Mouse (Mus musculus): ENCODE measurements around the gene Fance. TPM values are rescaled to one million over a fixed set of nuclear protein-coding genes. Genes with fewer than 3 reads are reported as not detected.

Gene Fance
- polyA plus RNA-seq, 1 experiment from 2014 or later, result 33.7 TPM

GRCm38 (mm10) chr17:28344050-28344607, 30.8 kb downstream of the Fance start:
- H3K9me3 ChIP-seq (replicated peaks), result no peaks in the 10 kb centered on the region
- H3K4me2 ChIP-seq, result peak overlapping the region; percentile 52; the same call in 1 of the 2 replicates
- peak overlapping the region; percentile 95; the same call in 1 of the 2 replicates for H3K27ac ChIP-seq
- ATAC-seq (replicated peaks; ENCODE audit: low FRiP score), result no peak
- no peak overlapping the region for H3K9ac ChIP-seq
- H3K4me3 ChIP-seq (replicated peaks), result no peak overlapping the region
- WGBS, result 24% methylated on average over 4 of the region's 4 CpGs
- peaks cover 15% of the 10 kb centered on the region for H3K36me3 ChIP-seq
- peaks cover 95% of the 10 kb centered on the region for H3K4me1 ChIP-seq
- no peaks in the 10 kb centered on the region for H3K27me3 ChIP-seq

GRCm38 (mm10) chr17:28344670-28345069, 31.4 kb downstream of the Fance start:
- H3K9me3 ChIP-seq (replicated peaks), result no peaks in the 10 kb centered on the region
- 57% methylated on average over 3 of the region's 3 CpGs for WGBS
- H3K9ac ChIP-seq, result no peak overlapping the region
- peaks cover 10% of the 10 kb centered on the region for H3K36me3 ChIP-seq
- ATAC-seq (replicated peaks; ENCODE audit: low FRiP score), result no peak
- 0 out of 2 replicates have a peak overlapping the region, but pooled peaks have one; percentile 23 for H3K4me3 ChIP-seq (replicated peaks)
- H3K4me1 ChIP-seq, result peaks cover 96% of the 10 kb centered on the region
- H3K27me3 ChIP-seq, result no peaks in the 10 kb centered on the region
- H3K27ac ChIP-seq, result peak overlapping the region; percentile 95
- H3K4me2 ChIP-seq, result peak overlapping the region; percentile 52

- Histone ChIP-seq H3K36me3 (peaks cover 4% of the 10 kb centered on the region), H3K4me1 (peaks cover 93% of the 10 kb centered on the region), H3K27ac (peak overlapping the region; percentile 95), H3K9ac (no peak overlapping the region; the same call in 1 of the 2 replicates), H3K27me3 (no peaks in the 10 kb centered on the region), H3K4me2 (peak overlapping the region; percentile 52), H3K4me3 (replicated peaks) (peak overlapping the region; percentile 23), H3K9me3 (replicated peaks) (no peaks in the 10 kb centered on the region)
- ATAC-seq (replicated peaks; ENCODE audit: low FRiP score), result no peak
- 14% methylated on average over 7 of the region's 8 CpGs for WGBS
These were observed 32.0 kb downstream of the Fance start for GRCm38 (mm10) chr17:28345271-28345721.

- no peak; the same call in 1 of the 2 replicates for ATAC-seq (replicated peaks; ENCODE audit: low FRiP score)
- Histone ChIP-seq H3K9ac (peak overlapping the region; percentile 18; the same call in 1 of the 2 replicates), H3K9me3 (replicated peaks) (no peaks in the 10 kb centered on the region), H3K4me3 (replicated peaks) (peak overlapping the region; percentile 23), H3K36me3 (no peaks in the 10 kb centered on the region), H3K4me2 (peak overlapping the region; percentile 52), H3K4me1 (peaks cover 88% of the 10 kb centered on the region), H3K27me3 (no peaks in the 10 kb centered on the region), H3K27ac (peak overlapping the region; percentile 95)
- WGBS, result 9% methylated on average over 10 of the region's 10 CpGs
These were observed 32.6 kb downstream of the Fance start for GRCm38 (mm10) chr17:28345882-28346281.

GRCm38 (mm10) chr17:28347327-28347726, 34.0 kb downstream of the Fance start:
- H3K27ac ChIP-seq, result no peak overlapping the region
- H3K9me3 ChIP-seq (replicated peaks), result no peaks in the 10 kb centered on the region
- no peaks in the 10 kb centered on the region for H3K27me3 ChIP-seq
- 65% methylated on average over 10 of the region's 10 CpGs for WGBS
- no peak overlapping the region for H3K4me2 ChIP-seq
- H3K4me1 ChIP-seq, result peaks cover 89% of the 10 kb centered on the region
- no peak for ATAC-seq (replicated peaks; ENCODE audit: low FRiP score)
- H3K36me3 ChIP-seq, result no peaks in the 10 kb centered on the region
- H3K9ac ChIP-seq, result no peak overlapping the region; the same call in 1 of the 2 replicates
- H3K4me3 ChIP-seq (replicated peaks), result no peak overlapping the region

- ATAC-seq (replicated peaks; ENCODE audit: low FRiP score), result no peak
- 45% methylated on average over 6 of the region's 6 CpGs for WGBS
These were observed 34.9 kb downstream of the Fance start for GRCm38 (mm10) chr17:28348211-28348610.

GRCm38 (mm10) chr17:28349264-28349880, 36.1 kb downstream of the Fance start:
- H3K9me3 ChIP-seq (replicated peaks), result no peaks in the 10 kb centered on the region
- H3K4me1 ChIP-seq, result peaks cover 71% of the 10 kb centered on the region
- ATAC-seq (replicated peaks; ENCODE audit: low FRiP score), result no peak
- 0 out of 2 replicates have a peak, but pooled peaks cover 7% of the 10 kb centered on the region for H3K27me3 ChIP-seq
- H3K4me2 ChIP-seq, result peak overlapping the region; percentile 93
- WGBS, result 11% methylated on average over 13 of the region's 13 CpGs
- peak overlapping the region; percentile 99 for H3K27ac ChIP-seq
- H3K36me3 ChIP-seq, result no peaks in the 10 kb centered on the region
- peak overlapping the region; percentile 92 for H3K9ac ChIP-seq
- H3K4me3 ChIP-seq (replicated peaks), result peak overlapping the region; percentile 85

More at GRCm38 (mm10) chr17:28348211-28348610, 34.9 kb downstream of the Fance start:
- H3K27me3 ChIP-seq, result 0 out of 2 replicates have a peak, but pooled peaks cover 4% of the 10 kb centered on the region
- H3K27ac ChIP-seq, result peak overlapping the region; percentile 42; the same call in 1 of the 2 replicates
- no peaks in the 10 kb centered on the region for H3K36me3 ChIP-seq
- H3K4me1 ChIP-seq, result peaks cover 81% of the 10 kb centered on the region
- H3K4me2 ChIP-seq, result peak overlapping the region; percentile 93
- peak overlapping the region; percentile 85 for H3K4me3 ChIP-seq (replicated peaks)
- H3K9me3 ChIP-seq (replicated peaks), result no peaks in the 10 kb centered on the region
- H3K9ac ChIP-seq, result peak overlapping the region; percentile 92

GRCm38 (mm10) chr17:28349901-28350465, 36.7 kb downstream of the Fance start:
- Histone ChIP-seq H3K27ac (peak overlapping the region; percentile 99), H3K27me3 (0 out of 2 replicates have a peak, but pooled peaks cover 7% of the 10 kb centered on the region), H3K9me3 (replicated peaks) (no peaks in the 10 kb centered on the region), H3K9ac (peak overlapping the region; percentile 92), H3K4me1 (peaks cover 65% of the 10 kb centered on the region), H3K4me2 (peak overlapping the region; percentile 93), H3K36me3 (no peaks in the 10 kb centered on the region), H3K4me3 (replicated peaks) (peak overlapping the region; percentile 85)
- WGBS, result under 1% methylated on average over 54 of the region's 54 CpGs
- ATAC-seq (replicated peaks; ENCODE audit: low FRiP score), result peak; percentile 35

- no peaks in the 10 kb centered on the region for H3K36me3 ChIP-seq
- 0 out of 2 replicates have a peak, but pooled peaks cover 7% of the 10 kb centered on the region for H3K27me3 ChIP-seq
- ATAC-seq (replicated peaks; ENCODE audit: low FRiP score), result peak; percentile 84
- H3K4me2 ChIP-seq, result peak within 1 kb of the TSS; percentile 93
- H3K27ac ChIP-seq, result peak within 1 kb of the TSS; percentile 99
- no peaks in the 10 kb centered on the region for H3K9me3 ChIP-seq (replicated peaks)
- peak within 1 kb of the TSS; percentile 85 for H3K4me3 ChIP-seq (replicated peaks)
- WGBS, result under 1% methylated on average over 63 of the region's 73 CpGs
- peaks cover 57% of the 10 kb centered on the region for H3K4me1 ChIP-seq
- peak within 1 kb of the TSS; percentile 92 for H3K9ac ChIP-seq
These were observed 37.4 kb downstream of the Fance start, which contains the start of gene Tead3 for GRCm38 (mm10) chr17:28350466-28351352. TSS of gene Tead3 (minus strand) at chr17:28350817.

- Histone ChIP-seq H3K9ac (peak overlapping the region; percentile 92), H3K4me3 (replicated peaks) (peak overlapping the region; percentile 85), H3K9me3 (replicated peaks) (no peaks in the 10 kb centered on the region), H3K27me3 (0 out of 2 replicates have a peak, but pooled peaks cover 7% of the 10 kb centered on the region), H3K36me3 (no peaks in the 10 kb centered on the region), H3K27ac (peak overlapping the region; percentile 99), H3K4me1 (peaks cover 50% of the 10 kb centered on the region), H3K4me2 (peak overlapping the region; percentile 93)
- ATAC-seq (replicated peaks; ENCODE audit: low FRiP score), result peak; percentile 3; the same call in 1 of the 2 replicates
- 1% methylated on average over 29 of the region's 29 CpGs for WGBS
These were observed 38.1 kb downstream of the Fance start for GRCm38 (mm10) chr17:28351353-28351890.

- 0 out of 2 replicates have a peak, but pooled peaks cover 7% of the 10 kb centered on the region for H3K27me3 ChIP-seq
- H3K4me1 ChIP-seq, result peaks cover 44% of the 10 kb centered on the region
- ATAC-seq (replicated peaks; ENCODE audit: low FRiP score), result no peak
- H3K9me3 ChIP-seq (replicated peaks), result no peaks in the 10 kb centered on the region
- H3K4me3 ChIP-seq (replicated peaks), result peak overlapping the region; percentile 85
- H3K4me2 ChIP-seq, result peak overlapping the region; percentile 93
- no peaks in the 10 kb centered on the region for H3K36me3 ChIP-seq
- peak overlapping the region; percentile 99 for H3K27ac ChIP-seq
- H3K9ac ChIP-seq, result no peak overlapping the region
- WGBS, result 14% methylated on average over 11 of the region's 11 CpGs
These were observed 38.7 kb downstream of the Fance start for GRCm38 (mm10) chr17:28352018-28352417.

Data from kidney, embryonic 15.5 days (tissue).